Mouse (Mus musculus): Measurements from ENCODE around the gene Scgb1b7.
"Not testable (repeated sequence)": the region's sequence is repeated elsewhere in the genome, so short reads cannot be mapped to it uniquely, and the experiment has no call there.

The Scgb1b7 gene

DNA sequence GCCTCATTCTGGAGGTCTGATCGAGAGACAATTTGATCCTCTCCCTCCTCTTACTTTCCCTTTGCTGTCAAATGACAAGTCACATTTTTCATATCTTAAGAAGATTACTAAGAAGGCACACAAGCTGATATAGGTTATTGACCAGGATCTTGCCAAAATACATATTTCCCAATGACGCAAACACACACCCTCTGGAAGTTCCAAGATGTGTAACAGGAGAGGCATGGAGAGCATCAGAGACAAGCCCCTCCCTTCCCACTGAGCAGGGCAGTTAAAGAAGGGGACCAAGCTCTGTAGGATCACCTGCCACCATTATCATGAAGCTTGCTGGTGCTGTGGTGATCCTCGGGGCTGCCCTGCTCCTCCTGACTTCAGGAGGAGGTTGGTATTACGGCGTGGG lies at the start of gene Scgb1b7:
Gene Scgb1b7 (plus strand): TSS at position 301 of the 400 bp plus-strand sequence.
- not testable (repeated sequence) for DNase-seq (ENCODE audit: low read depth, low spot score)

DNA sequence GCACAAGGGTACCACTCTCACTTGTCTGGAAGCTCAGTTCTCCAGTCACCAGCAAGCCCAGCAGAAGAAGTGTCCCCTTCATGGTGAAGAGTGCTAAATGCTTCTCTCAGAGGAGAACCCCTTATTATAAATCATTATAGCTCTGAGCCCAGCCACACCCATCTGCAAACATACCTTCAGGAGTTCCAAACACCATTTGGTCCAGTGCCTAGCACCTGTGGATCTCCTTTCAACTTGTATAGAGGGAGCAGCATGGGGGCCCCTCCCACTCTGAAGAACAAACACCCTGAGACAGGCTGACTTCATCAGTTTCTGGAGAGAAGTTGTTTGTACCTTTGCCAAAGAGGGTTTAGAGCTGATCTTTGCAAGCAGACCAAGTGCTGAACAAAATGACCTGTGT lies 6.8 kb upstream of the Scgb1b7 start, which contains the start of gene Scgb2b7:
Gene Scgb2b7 (minus strand): TSS at position 101 of the 400 bp plus-strand sequence.
- not testable (repeated sequence) for DNase-seq (ENCODE audit: low read depth, low spot score)

Data from telencephalon, adult 2 months (tissue).